Mouse (Mus musculus) skeletal muscle tissue, adult 2 months (tissue): Measurements from ENCODE around the gene Sez6.

Experiments used
- DNase-seq: peaks from one replicate; pipeline ENCODE4 v3.0.0-alpha.2; 2012; ENCODE audit warnings: low read depth, low spot score

Sez6 gene

GRCm38 (mm10) chr11:77947860-77948259, 17.3 kb downstream of the Sez6 start:
- DNase-seq: no peak

- DNase-seq: no peak
Observed at GRCm38 (mm10) chr11:77950125-77950685, 19.6 kb downstream of the Sez6 start.

- no peak for DNase-seq
Observed at GRCm38 (mm10) chr11:77950797-77951228, 20.2 kb downstream of the Sez6 start.

GRCm38 (mm10) chr11:77953671-77954070, 23.1 kb downstream of the Sez6 start:
- DNase-seq: no peak

- DNase-seq: no peak
Observed at GRCm38 (mm10) chr11:77956428-77956827, 25.8 kb downstream of the Sez6 start.

- no peak for DNase-seq
Observed at GRCm38 (mm10) chr11:77958268-77958667, 27.7 kb downstream of the Sez6 start.

- no peak for DNase-seq
Observed at GRCm38 (mm10) chr11:77958932-77959331, 28.3 kb downstream of the Sez6 start.

GRCm38 (mm10) chr11:77960199-77960598, 29.6 kb downstream of the Sez6 start:
- no peak for DNase-seq

GRCm38 (mm10) chr11:77960898-77961297, 30.3 kb downstream of the Sez6 start:
- no peak for DNase-seq

- no peak for DNase-seq
Observed at GRCm38 (mm10) chr11:77962946-77963345, 32.3 kb downstream of the Sez6 start.

- no peak for DNase-seq
Observed at GRCm38 (mm10) chr11:77964415-77965095, 34.0 kb downstream of the Sez6 start.

GRCm38 (mm10) chr11:77965101-77966036, 34.8 kb downstream of the Sez6 start:
- no peak for DNase-seq

GRCm38 (mm10) chr11:77966037-77966391, 35.4 kb downstream of the Sez6 start:
- no peak for DNase-seq

GRCm38 (mm10) chr11:77967114-77967513, 36.5 kb downstream of the Sez6 start:
- DNase-seq: peak; percentile 44

- no peak for DNase-seq
Observed at GRCm38 (mm10) chr11:77968786-77969185, 38.2 kb downstream of the Sez6 start.

GRCm38 (mm10) chr11:77970718-77971117, 40.1 kb downstream of the Sez6 start:
- DNase-seq: no peak

- DNase-seq: no peak
Observed at GRCm38 (mm10) chr11:77973520-77973919, 42.9 kb downstream of the Sez6 start.

- DNase-seq: no peak
Observed at GRCm38 (mm10) chr11:77974325-77974724, 43.7 kb downstream of the Sez6 start.

- no peak for DNase-seq
Observed at GRCm38 (mm10) chr11:77975873-77976272, 45.3 kb downstream of the Sez6 start.

- DNase-seq: no peak
Observed at GRCm38 (mm10) chr11:77978161-77978560, 47.6 kb downstream of the Sez6 start.

- DNase-seq: no peak
Observed at GRCm38 (mm10) chr11:77979221-77979809, 48.7 kb downstream of the Sez6 start.
